Mouse (Mus musculus) heart, postnatal 4 days (tissue): ENCODE measurements around the gene Ankrd54. TPM values are rescaled to one million over a fixed set of nuclear protein-coding genes. Genes with fewer than 3 reads are reported as not detected.
A peak's percentile ranks its signal among the peaks of the same experiment; 100 is the strongest.

ENCODE experiments used
- DNase-seq: peaks from one replicate; pipeline ENCODE4 v3.0.0; 2021
- total RNA-seq, 2 experiments: library from RNA; stranded (reverse); gene quantifications; 2 replicates each; pipeline ENCODE4 v1.2.3; 2021

Ankrd54 gene
- total RNA-seq, 2 experiments from 2014 or later, result 11.8 to 12.7 TPM

- DNase-seq, result no peak
These were observed 13.1 kb upstream of the Ankrd54 start for GRCm38 (mm10) chr15:79075658-79076365.

GRCm38 (mm10) chr15:79074913-79075532 is 12.3 kb upstream of the Ankrd54 start, which contains the start of gene Eif3l:
Gene Eif3l (plus strand): TSS chr15:79075179.
- peak; percentile 91 for DNase-seq

GRCm38 (mm10) chr15:79074446-79074845 is 11.8 kb upstream of the Ankrd54 start:
- DNase-seq, result no peak

GRCm38 (mm10) chr15:79073752-79074151 is 11.1 kb upstream of the Ankrd54 start:
- no peak for DNase-seq

GRCm38 (mm10) chr15:79071117-79072039 is 8.7 kb upstream of the Ankrd54 start:
- DNase-seq, result peak; percentile 53

- no peak for DNase-seq
These were observed 5.7 kb upstream of the Ankrd54 start for GRCm38 (mm10) chr15:79068416-79068815.

- no peak for DNase-seq
These were observed 4.9 kb upstream of the Ankrd54 start for GRCm38 (mm10) chr15:79067631-79068030.

- DNase-seq, result no peak
These were observed 3.6 kb upstream of the Ankrd54 start for GRCm38 (mm10) chr15:79066276-79066675.

GRCm38 (mm10) chr15:79065086-79065770 is 2.5 kb upstream of the Ankrd54 start:
- peak; percentile 40 for DNase-seq

- DNase-seq, result no peak
These were observed 557 bp upstream of the Ankrd54 start for GRCm38 (mm10) chr15:79063160-79063740.

- no peak for DNase-seq
These were observed 1.7 kb downstream of the Ankrd54 start for GRCm38 (mm10) chr15:79060887-79061565.

GRCm38 (mm10) chr15:79057850-79058249 is 4.8 kb downstream of the Ankrd54 start:
- no peak for DNase-seq

- DNase-seq, result no peak
These were observed 6.1 kb downstream of the Ankrd54 start for GRCm38 (mm10) chr15:79056601-79057000.

GRCm38 (mm10) chr15:79052366-79052765 is 10.3 kb downstream of the Ankrd54 start:
- DNase-seq, result no peak

GRCm38 (mm10) chr15:79051461-79052360 is 11.0 kb downstream of the Ankrd54 start:
- DNase-seq, result no peak

GRCm38 (mm10) chr15:79050964-79051363 is 11.7 kb downstream of the Ankrd54 start:
- DNase-seq, result no peak

- DNase-seq, result no peak
These were observed 12.4 kb downstream of the Ankrd54 start for GRCm38 (mm10) chr15:79050160-79050845.

GRCm38 (mm10) chr15:79048186-79048585 is 14.5 kb downstream of the Ankrd54 start:
- no peak for DNase-seq

- DNase-seq, result no peak
These were observed 17.9 kb downstream of the Ankrd54 start for GRCm38 (mm10) chr15:79044837-79045236.
